Mouse (Mus musculus) heart, embryonic 15.5 days (tissue): ENCODE measurements at regions not wholly inside any gene's neighbourhood (a gene's known extent, or its start where the extent isn't known, plus 50 kb on each side); places are given as distances from the start of the nearest gene placed in this dataset.

Experiments
- ATAC-seq: fragments of 200-750 bp; cut with Nextera tagmentation; replicated peaks from 2 replicates; pipeline ENCODE4 v1.8.0; 2017; ENCODE audit warnings: low read depth, moderate TSS enrichment; ENCODE audit not compliant: insufficient number of reproducible peaks, insufficient read depth, low FRiP score
- H3K27ac ChIP-seq: fragments of 300-500 bp; sonication (generic); 2 replicates; pipeline ENCODE4 v1.5.1; 2015; ENCODE audit warnings: mild to moderate bottlenecking, inconsistent platforms
- H3K27me3 ChIP-seq: fragments of 300-500 bp; sonication (generic); 2 replicates; pipeline ENCODE4 v1.6.1; 2015; ENCODE audit warnings: inconsistent platforms
- H3K36me3 ChIP-seq: fragments of 300-500 bp; sonication (generic); 2 replicates; pipeline ENCODE4 v1.6.1; 2015; ENCODE audit warnings: mild to moderate bottlenecking, inconsistent platforms
- H3K4me1 ChIP-seq: fragments of 300-500 bp; sonication (generic); replicated peaks from 2 replicates; pipeline ENCODE4 v1.6.1; 2015; ENCODE audit warnings: inconsistent platforms
- H3K4me2 ChIP-seq: fragments of 300-500 bp; sonication (generic); 2 replicates; pipeline ENCODE4 v1.6.1; 2015; ENCODE audit warnings: inconsistent platforms, mild to moderate bottlenecking, moderate library complexity
- H3K4me3 ChIP-seq: fragments of 300-500 bp; sonication (generic); 2 replicates; pipeline ENCODE4 v1.5.1; 2015; ENCODE audit warnings: mild to moderate bottlenecking, inconsistent platforms
- H3K9ac ChIP-seq: fragments of 300-500 bp; sonication (generic); 2 replicates; pipeline ENCODE4 v1.6.1; 2015; ENCODE audit warnings: mild to moderate bottlenecking, inconsistent platforms
- H3K9me3 ChIP-seq: fragments of 300-500 bp; sonication (generic); replicated peaks from 2 replicates; pipeline ENCODE4 v1.6.1; 2016; ENCODE audit warnings: inconsistent platforms
- WGBS: fragments of 180-500 bp; shearing (Covaris S2); methylation state at CpG from one replicate; pipeline ENCODE4 v1.1.7; 2015; ENCODE audit warnings: mixed read lengths; 5-methylcytosine and 5-hydroxymethylcytosine counted together

GRCm38 (mm10) chr14:76964046-76964445, 72.5 kb upstream of the Ccdc122 start:
- Histone ChIP-seq H3K9me3 (no peaks in the 10 kb centered on the region), H3K36me3 (no peaks in the 10 kb centered on the region), H3K9ac (no peak overlapping the region), H3K4me3 (no peak overlapping the region), H3K27me3 (no peaks in the 10 kb centered on the region), H3K27ac (no peak overlapping the region), H3K4me2 (no peak overlapping the region), H3K4me1 (no peaks in the 10 kb centered on the region)
- ATAC-seq = no peak
- 84% methylated on average over 5 of the region's 5 CpGs for WGBS

- no peak overlapping the region for H3K4me3 ChIP-seq
- H3K9ac ChIP-seq = no peak overlapping the region
- no peak for ATAC-seq
- H3K27me3 ChIP-seq = no peaks in the 10 kb centered on the region
- H3K27ac ChIP-seq = no peak overlapping the region
- H3K36me3 ChIP-seq = no peaks in the 10 kb centered on the region
- no peaks in the 10 kb centered on the region for H3K9me3 ChIP-seq
- no peaks in the 10 kb centered on the region for H3K4me1 ChIP-seq
- no peak overlapping the region for H3K4me2 ChIP-seq
- 71% methylated on average over 10 of the region's 10 CpGs for WGBS
These were observed 77.7 kb upstream of the Ccdc122 start for GRCm38 (mm10) chr14:76958875-76959274.

- no peaks in the 10 kb centered on the region for H3K27me3 ChIP-seq
These were observed 79.4 kb upstream of the Ccdc122 start for GRCm38 (mm10) chr14:76957136-76957535.

GRCm38 (mm10) chr14:76953171-76953570, 83.4 kb upstream of the Ccdc122 start:
- WGBS = 84% methylated on average over 2 of the region's 2 CpGs
- Histone ChIP-seq H3K27me3 (no peaks in the 10 kb centered on the region), H3K4me1 (peaks cover 19% of the 10 kb centered on the region), H3K9ac (no peak overlapping the region), H3K4me3 (no peak overlapping the region), H3K4me2 (no peak overlapping the region), H3K9me3 (no peaks in the 10 kb centered on the region), H3K36me3 (no peaks in the 10 kb centered on the region), H3K27ac (no peak overlapping the region)
- ATAC-seq = no peak

More at GRCm38 (mm10) chr14:76957136-76957535, 79.4 kb upstream of the Ccdc122 start:
- WGBS = 76% methylated on average over 2 of the region's 2 CpGs
- no peak for ATAC-seq
- no peaks in the 10 kb centered on the region for H3K9me3 ChIP-seq
- H3K4me3 ChIP-seq = no peak overlapping the region
- no peak overlapping the region for H3K4me2 ChIP-seq
- H3K9ac ChIP-seq = no peak overlapping the region
- H3K27ac ChIP-seq = no peak overlapping the region
- H3K4me1 ChIP-seq = no peaks in the 10 kb centered on the region
- H3K36me3 ChIP-seq = no peaks in the 10 kb centered on the region

GRCm38 (mm10) chr14:76951450-76951849, 85.1 kb upstream of the Ccdc122 start:
- H3K36me3 ChIP-seq = no peaks in the 10 kb centered on the region
- H3K27ac ChIP-seq = peak overlapping the region; percentile 65
- H3K4me1 ChIP-seq = peaks cover 27% of the 10 kb centered on the region
- no peak overlapping the region for H3K4me3 ChIP-seq
- no peaks in the 10 kb centered on the region for H3K27me3 ChIP-seq
- H3K9ac ChIP-seq = no peak overlapping the region
- 31% methylated on average over 4 of the region's 4 CpGs for WGBS
- no peak overlapping the region for H3K4me2 ChIP-seq
- ATAC-seq = peak; percentile 64; the same call in 1 of the 2 replicates
- H3K9me3 ChIP-seq = no peaks in the 10 kb centered on the region

GRCm38 (mm10) chr14:76949388-76949787, 87.2 kb upstream of the Ccdc122 start:
- Histone ChIP-seq H3K9me3 (no peaks in the 10 kb centered on the region), H3K27me3 (no peaks in the 10 kb centered on the region), H3K4me1 (peaks cover 30% of the 10 kb centered on the region), H3K36me3 (no peaks in the 10 kb centered on the region), H3K4me3 (no peak overlapping the region), H3K9ac (no peak overlapping the region), H3K4me2 (no peak overlapping the region), H3K27ac (peak overlapping the region; percentile 76)
- WGBS = 65% methylated on average over 3 of the region's 3 CpGs
- ATAC-seq = no peak

- H3K4me2 ChIP-seq = no peak overlapping the region
- no peaks in the 10 kb centered on the region for H3K27me3 ChIP-seq
- H3K9ac ChIP-seq = no peak overlapping the region
- peaks cover 30% of the 10 kb centered on the region for H3K4me1 ChIP-seq
- 34% methylated on average over 3 of the region's 3 CpGs for WGBS
- ATAC-seq = 0 out of 2 replicates have a peak, but pooled peaks have one; percentile 14
- H3K36me3 ChIP-seq = no peaks in the 10 kb centered on the region
- H3K27ac ChIP-seq = peak overlapping the region; percentile 76
- H3K4me3 ChIP-seq = no peak overlapping the region
- no peaks in the 10 kb centered on the region for H3K9me3 ChIP-seq
These were observed 87.6 kb upstream of the Ccdc122 start for GRCm38 (mm10) chr14:76948948-76949347.

- no peak overlapping the region for H3K4me3 ChIP-seq
- 76% methylated on average over 6 of the region's 6 CpGs for WGBS
- no peaks in the 10 kb centered on the region for H3K36me3 ChIP-seq
- peaks cover 30% of the 10 kb centered on the region for H3K4me1 ChIP-seq
- peak overlapping the region; percentile 76 for H3K27ac ChIP-seq
- H3K9ac ChIP-seq = no peak overlapping the region
- H3K9me3 ChIP-seq = no peaks in the 10 kb centered on the region
- H3K4me2 ChIP-seq = no peak overlapping the region
- no peaks in the 10 kb centered on the region for H3K27me3 ChIP-seq
- no peak for ATAC-seq
These were observed 88.1 kb upstream of the Ccdc122 start for GRCm38 (mm10) chr14:76948481-76948880.

- no peak overlapping the region for H3K4me2 ChIP-seq
- H3K27me3 ChIP-seq = no peaks in the 10 kb centered on the region
- no peaks in the 10 kb centered on the region for H3K9me3 ChIP-seq
- H3K9ac ChIP-seq = no peak overlapping the region
- no peak overlapping the region for H3K4me3 ChIP-seq
- WGBS = 30% methylated on average over 3 of the region's 3 CpGs
- ATAC-seq = 0 out of 2 replicates have a peak, but pooled peaks have one; percentile 55
- no peaks in the 10 kb centered on the region for H3K36me3 ChIP-seq
- peak overlapping the region; percentile 50 for H3K27ac ChIP-seq
- peaks cover 30% of the 10 kb centered on the region for H3K4me1 ChIP-seq
These were observed 89.4 kb upstream of the Ccdc122 start for GRCm38 (mm10) chr14:76947148-76947547.

GRCm38 (mm10) chr14:76945626-76946025, 90.9 kb upstream of the Ccdc122 start:
- Histone ChIP-seq H3K27me3 (no peaks in the 10 kb centered on the region), H3K4me1 (peaks cover 24% of the 10 kb centered on the region), H3K4me3 (no peak overlapping the region), H3K9ac (no peak overlapping the region), H3K27ac (no peak overlapping the region), H3K4me2 (no peak overlapping the region), H3K36me3 (no peaks in the 10 kb centered on the region), H3K9me3 (no peaks in the 10 kb centered on the region)
- no peak for ATAC-seq
- WGBS = 48% methylated on average over 6 of the region's 6 CpGs

- ATAC-seq = no peak
- H3K4me2 ChIP-seq = no peak overlapping the region
- peaks cover 2% of the 10 kb centered on the region; the same call in 1 of the 2 replicates for H3K4me1 ChIP-seq
- 80% methylated on average over 10 of the region's 10 CpGs for WGBS
- no peaks in the 10 kb centered on the region for H3K36me3 ChIP-seq
- no peak overlapping the region for H3K27ac ChIP-seq
- no peak overlapping the region for H3K4me3 ChIP-seq
- H3K27me3 ChIP-seq = no peaks in the 10 kb centered on the region
- no peaks in the 10 kb centered on the region for H3K9me3 ChIP-seq
- no peak overlapping the region for H3K9ac ChIP-seq
These were observed 94.9 kb upstream of the Ccdc122 start for GRCm38 (mm10) chr14:76941474-76942212.

- H3K9ac ChIP-seq = no peak overlapping the region
- H3K4me2 ChIP-seq = no peak overlapping the region
- no peaks in the 10 kb centered on the region for H3K27me3 ChIP-seq
- no peak overlapping the region for H3K27ac ChIP-seq
- H3K4me1 ChIP-seq = peaks cover 2% of the 10 kb centered on the region; the same call in 1 of the 2 replicates
- H3K4me3 ChIP-seq = no peak overlapping the region
- H3K9me3 ChIP-seq = no peaks in the 10 kb centered on the region
- no peaks in the 10 kb centered on the region for H3K36me3 ChIP-seq
- ATAC-seq = no peak
- 79% methylated on average over 4 of the region's 4 CpGs for WGBS
These were observed 96.1 kb upstream of the Ccdc122 start for GRCm38 (mm10) chr14:76940507-76940906.
